In the genomic region with DNA sequence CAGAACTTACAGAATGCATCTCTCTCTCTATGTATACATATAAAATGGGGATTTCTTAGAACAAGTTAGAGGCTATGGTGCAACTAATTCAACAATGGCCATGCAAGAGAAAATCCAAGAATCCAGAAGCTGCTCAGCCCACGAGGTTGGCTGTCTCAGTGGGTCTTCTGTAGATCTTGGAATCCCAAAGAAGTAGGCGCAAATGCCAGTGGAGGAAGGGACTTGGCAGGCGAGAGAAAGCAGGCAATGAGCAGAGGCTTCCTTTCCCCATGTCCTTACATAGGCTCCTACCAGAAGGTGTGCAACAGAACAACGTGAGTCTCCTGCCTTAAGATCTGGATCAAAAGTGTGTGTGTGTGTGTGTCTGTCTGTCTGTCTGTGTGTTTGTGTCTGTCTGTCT, we compare ENCODE assay signal across 4 mouse cellular contexts.
DNase-seq lines count a peak whose midpoint lies in the region; ATAC-seq lines count a peak whose summit lies in the region.

No protein-coding gene starts in this region.

- peak; percentile 73 for DNase-seq in brain, adult 2 months (ENCODE audit: low read depth, low spot score)
- peak; percentile 33 for DNase-seq in fat pad, adult 2 months (ENCODE audit: extremely low read depth, low read depth, low spot score)
- peak; percentile 47 for DNase-seq in telencephalon, adult 2 months (ENCODE audit: low read depth, low spot score)

- ATAC-seq in frontal cortex, adult (ENCODE audit: low TSS enrichment), result peak; percentile 64; the same call in 1 of the 2 replicates

Comparison
In these comparisons a context has a peak if more than half of its experiments do, and no peak if none do; other contexts are left out.
1. Peak in every context shown above with its lines: DNase-seq and ATAC-seq.